Mouse (Mus musculus) midbrain, embryonic 13.5 days (tissue): ENCODE measurements around the gene Gm10447. TPM values are rescaled to one million over a fixed set of nuclear protein-coding genes. Genes with fewer than 3 reads are reported as not detected.

ENCODE experiments used
- ATAC-seq: fragments of 200-750 bp; cut with Nextera tagmentation; 2 replicates; pipeline ENCODE4 v1.8.0; 2017; ENCODE audit warnings: mild to moderate bottlenecking, moderate TSS enrichment, moderate library complexity
- H3K27ac ChIP-seq: fragments of 300-500 bp; sonication (generic); 2 replicates; pipeline ENCODE4 v1.5.1; 2015; ENCODE audit warnings: inconsistent platforms, mild to moderate bottlenecking, moderate library complexity
- H3K27me3 ChIP-seq: fragments of 300-500 bp; sonication (generic); 2 replicates; pipeline ENCODE4 v1.6.1; 2015; ENCODE audit warnings: mild to moderate bottlenecking, inconsistent platforms
- H3K36me3 ChIP-seq: fragments of 300-500 bp; sonication (generic); 2 replicates; pipeline ENCODE4 v1.6.1; 2015; ENCODE audit warnings: mild to moderate bottlenecking, inconsistent platforms
- H3K4me1 ChIP-seq: fragments of 300-500 bp; sonication (generic); replicated peaks from 2 replicates; pipeline ENCODE4 v1.6.1; 2015; ENCODE audit warnings: inconsistent platforms
- H3K4me2 ChIP-seq: fragments of 300-500 bp; sonication (generic); replicated peaks from 2 replicates; pipeline ENCODE4 v1.6.1; 2015; ENCODE audit warnings: moderate library complexity, mild to moderate bottlenecking, inconsistent platforms
- H3K4me3 ChIP-seq: fragments of 300-500 bp; sonication (generic); replicated peaks from 2 replicates; pipeline ENCODE4 v1.5.1; 2015; ENCODE audit warnings: mild to moderate bottlenecking, inconsistent platforms
- H3K9ac ChIP-seq: fragments of 300-500 bp; sonication (generic); replicated peaks from 2 replicates; pipeline ENCODE4 v1.6.1; 2015; ENCODE audit warnings: mild to moderate bottlenecking, inconsistent platforms
- H3K9me3 ChIP-seq: fragments of 300-500 bp; sonication (generic); 2 replicates; pipeline ENCODE4 v1.6.1; 2016; ENCODE audit warnings: mild to moderate bottlenecking, inconsistent platforms
- WGBS: fragments of 180-500 bp; shearing (Covaris S2); methylation state at CpG from one replicate; pipeline ENCODE4 v1.1.7; 2015; 5-methylcytosine and 5-hydroxymethylcytosine counted together
- microRNA-seq: library from miRNA; unstranded; fragments of <30 nt; microRNA quantifications from one replicate; pipeline ENCODE4, GENCODE M21; 2016
- polyA plus RNA-seq: library from polyadenylated mRNA; unstranded; fragments of >200 nt; fragmentation: Nextera tagmentation; extraction: Ambion mirVana; gene quantifications from 2 replicates; pipeline ENCODE4 v1.2.1, GENCODE M21; 2015

Gene Gm10447
- polyA plus RNA-seq, 1 experiment from 2014 or later, result not detected

GRCm38 (mm10) chr11:53413871-53414270 lies 43.0 kb downstream of the Gm10447 start:
- H3K36me3 ChIP-seq, result peaks cover 93% of the 10 kb centered on the region
- no peaks in the 10 kb centered on the region for H3K27me3 ChIP-seq
- 95% methylated on average over 4 of the region's 4 CpGs for WGBS
- no peak overlapping the region for H3K4me2 ChIP-seq
- no peaks in the 10 kb centered on the region for H3K9me3 ChIP-seq
- H3K4me3 ChIP-seq, result no peak overlapping the region
- no peaks in the 10 kb centered on the region for H3K4me1 ChIP-seq
- H3K27ac ChIP-seq, result no peak overlapping the region
- H3K9ac ChIP-seq, result no peak overlapping the region
- no peak for ATAC-seq

DNA sequence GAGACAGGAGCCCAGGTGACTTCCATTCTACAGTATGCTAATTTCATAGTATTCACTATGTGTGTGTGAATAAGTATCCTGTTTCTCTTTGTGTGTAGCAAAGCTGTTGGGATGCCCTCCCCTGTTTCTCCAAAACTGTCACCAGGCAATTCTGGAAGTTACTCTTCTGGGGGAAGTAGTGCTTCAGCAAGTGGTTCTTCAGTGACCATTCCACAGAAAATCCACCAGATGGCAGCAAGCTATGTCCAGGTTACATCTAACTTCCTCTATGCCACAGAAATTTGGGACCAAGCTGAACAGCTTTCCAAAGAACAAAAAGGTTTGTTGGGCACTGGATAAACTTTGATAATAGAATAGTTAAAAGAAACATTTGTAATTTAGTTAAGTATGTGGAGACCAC lies 45.2 kb downstream of the Gm10447 start:
- no peak for ATAC-seq
- H3K4me1 ChIP-seq, result no peaks in the 10 kb centered on the region
- no peak overlapping the region for H3K4me2 ChIP-seq
- no peak overlapping the region for H3K4me3 ChIP-seq
- no peak overlapping the region for H3K27ac ChIP-seq
- H3K27me3 ChIP-seq, result no peaks in the 10 kb centered on the region
- H3K9me3 ChIP-seq, result no peaks in the 10 kb centered on the region
- H3K36me3 ChIP-seq, result peaks cover 87% of the 10 kb centered on the region
- no peak overlapping the region for H3K9ac ChIP-seq

Small RNA genes lying within 50 kb of the gene (microRNA-seq; reads per million reads assigned to microRNA genes)
- gene Mir6920, result not detected

Other genes with a start within 250 kb of the Gm10447 start
- 57.0 and 58.7 TPM in 2 replicates for gene Hspa4, start 156.7 kb downstream of the Gm10447 start, polyA plus RNA-seq
- 17.0 and 17.6 TPM in 2 replicates for gene Zcchc10, start 132.4 kb downstream of the Gm10447 start, polyA plus RNA-seq
- gene Aff4, start 106.3 kb downstream of the Gm10447 start, polyA plus RNA-seq, result 66.4 and 81.6 TPM in 2 replicates
- not detected in 2 replicates for gene Leap2, start 33.9 kb downstream of the Gm10447 start, polyA plus RNA-seq
- gene Uqcrq, start 26.3 kb downstream of the Gm10447 start, polyA plus RNA-seq, result 644 and 672 TPM in 2 replicates
- 3.3 and 3.7 TPM in 2 replicates for gene Gdf9, start 26.1 kb downstream of the Gm10447 start, polyA plus RNA-seq
- gene Shroom1, start 95 bp upstream of the Gm10447 start, polyA plus RNA-seq, result 1.8 and 2.2 TPM in 2 replicates
- gene Gm9837, start 13.4 kb upstream of the Gm10447 start, polyA plus RNA-seq, result not detected in 2 replicates
- not detected in 2 replicates for gene Gm9945, start 23.1 kb upstream of the Gm10447 start, polyA plus RNA-seq
- gene Sowaha, start 23.2 kb upstream of the Gm10447 start, polyA plus RNA-seq, result 0.31 and 0.42 TPM in 2 replicates
- gene Sept8, start 62.1 kb upstream of the Gm10447 start, polyA plus RNA-seq, result 11.0 and 12.7 TPM in 2 replicates
- 232 and 283 TPM in 2 replicates for gene Kif3a, start 110.3 kb upstream of the Gm10447 start, polyA plus RNA-seq
- gene Il4, start 161.6 kb upstream of the Gm10447 start, polyA plus RNA-seq, result 2.8 and 4.2 TPM in 2 replicates
- not detected in 2 replicates for gene Il13, start 177.6 kb upstream of the Gm10447 start, polyA plus RNA-seq